Mouse (Mus musculus): ENCODE measurements at regions not wholly inside any gene's neighbourhood (a gene's known extent, or its start where the extent isn't known, plus 50 kb on each side); places are given as distances from the start of the nearest gene placed in this dataset.

DNA sequence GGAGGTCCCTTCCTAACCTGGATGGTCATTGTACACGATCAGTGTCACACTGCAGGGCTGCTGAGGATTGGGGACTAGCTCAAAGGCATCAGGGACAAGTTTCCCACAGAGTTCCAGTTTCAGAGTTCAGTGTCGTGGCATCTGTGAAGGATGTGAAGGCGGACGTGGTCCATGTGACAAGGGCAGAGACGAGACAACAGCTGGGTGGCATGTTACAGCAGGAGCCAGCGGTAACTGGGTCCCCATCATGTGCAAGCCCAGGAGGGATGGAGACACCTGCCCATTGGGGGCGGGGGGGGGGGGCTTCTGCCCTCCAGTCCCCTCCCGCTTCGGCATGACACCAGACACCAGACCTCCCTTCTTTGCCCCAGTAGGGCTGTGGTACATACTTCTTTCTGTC lies 241.6 kb downstream of the Opa1 start:
- H3K4me2 ChIP-seq (replicated peaks; ENCODE audit: low read depth, low read length): no peak overlapping the region
- ATAC-seq (ENCODE audit: insufficient number of reproducible peaks, insufficient read depth, low FRiP score, low read depth): no peak
- no peaks in the 10 kb centered on the region for H3K36me3 ChIP-seq (ENCODE audit: control insufficient read depth, insufficient read depth, low read length)
- H3K4me1 ChIP-seq (ENCODE audit: control insufficient read depth, insufficient read depth, low read length): peaks cover 29% of the 10 kb centered on the region
- no peak overlapping the region for H3K4me3 ChIP-seq (ENCODE audit: low read depth, low read length)
- H3K9ac ChIP-seq (replicated peaks; ENCODE audit: low read depth, low read length): no peak overlapping the region
- H3K27ac ChIP-seq (ENCODE audit: low read length): no peak overlapping the region
- no peaks in the 10 kb centered on the region for H3K9me3 ChIP-seq (ENCODE audit: control insufficient read depth, low read depth, low read length)
- H3K27me3 ChIP-seq (ENCODE audit: control insufficient read depth, insufficient read depth, low read length): no peaks in the 10 kb centered on the region
- WGBS: 83% methylated on average over 9 of the region's 9 CpGs

DNA sequence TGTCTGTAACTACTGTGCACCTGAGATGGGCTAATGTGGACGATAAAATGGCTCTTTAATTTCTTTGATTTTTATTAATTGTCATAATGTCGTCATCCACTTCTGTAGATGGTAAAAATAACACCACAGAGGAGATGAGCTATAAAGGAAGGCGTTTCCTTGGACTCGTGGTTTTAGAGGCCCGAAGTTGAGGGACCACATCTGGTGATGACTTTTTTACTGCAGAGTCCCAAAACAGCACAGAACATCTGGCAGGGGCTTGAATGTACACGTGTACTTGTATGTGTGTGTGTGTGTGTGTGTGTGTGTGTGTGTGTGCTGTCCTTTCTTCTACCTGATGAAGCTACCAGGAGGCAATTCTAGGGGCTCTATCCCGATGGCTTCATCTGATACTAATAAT lies 242.1 kb upstream of the Hes1 start:
- H3K9me3 ChIP-seq (ENCODE audit: control insufficient read depth, low read depth, low read length): no peaks in the 10 kb centered on the region
- ATAC-seq (ENCODE audit: insufficient number of reproducible peaks, insufficient read depth, low FRiP score, low read depth): no peak
- H3K27ac ChIP-seq (ENCODE audit: low read length): no peak overlapping the region
- WGBS: 63% methylated on average over 7 of the region's 7 CpGs
- H3K4me3 ChIP-seq (ENCODE audit: low read depth, low read length): no peak overlapping the region
- peaks cover 23% of the 10 kb centered on the region for H3K4me1 ChIP-seq (ENCODE audit: control insufficient read depth, insufficient read depth, low read length)
- no peak overlapping the region for H3K4me2 ChIP-seq (replicated peaks; ENCODE audit: low read depth, low read length)
- H3K27me3 ChIP-seq (ENCODE audit: control insufficient read depth, insufficient read depth, low read length): no peaks in the 10 kb centered on the region
- H3K9ac ChIP-seq (replicated peaks; ENCODE audit: low read depth, low read length): no peak overlapping the region
- H3K36me3 ChIP-seq (ENCODE audit: control insufficient read depth, insufficient read depth, low read length): no peaks in the 10 kb centered on the region

DNA sequence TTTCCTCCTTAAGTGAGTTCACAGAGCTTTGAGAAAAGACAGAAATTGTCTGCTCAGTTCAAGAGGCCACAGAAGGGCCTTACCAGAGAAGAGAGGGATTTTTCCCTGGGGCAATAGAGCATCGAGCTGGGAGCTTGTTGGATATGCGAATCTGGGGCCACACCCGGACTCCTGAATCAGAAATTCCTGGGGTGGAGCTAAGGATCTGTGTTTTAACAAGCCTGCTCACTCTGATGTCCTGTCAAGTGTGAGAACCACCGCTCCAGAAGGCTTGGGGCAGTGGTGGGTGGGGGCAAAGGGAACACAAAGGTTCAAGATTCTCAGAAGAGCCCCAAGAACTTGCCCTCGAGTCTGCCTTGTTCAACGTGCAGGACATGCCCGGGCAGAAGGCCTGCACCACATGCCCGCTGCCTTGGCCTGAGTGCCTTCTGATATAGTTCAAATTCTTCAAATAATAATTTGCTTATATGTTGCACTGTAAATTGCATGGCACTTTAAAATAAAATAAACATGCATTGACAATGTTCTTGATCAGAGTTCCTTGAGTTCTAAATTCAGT lies 241.3 kb upstream of the Hes1 start:
- ATAC-seq (ENCODE audit: insufficient number of reproducible peaks, insufficient read depth, low FRiP score, low read depth): no peak
- WGBS: 57% methylated on average over 8 of the region's 8 CpGs

DNA sequence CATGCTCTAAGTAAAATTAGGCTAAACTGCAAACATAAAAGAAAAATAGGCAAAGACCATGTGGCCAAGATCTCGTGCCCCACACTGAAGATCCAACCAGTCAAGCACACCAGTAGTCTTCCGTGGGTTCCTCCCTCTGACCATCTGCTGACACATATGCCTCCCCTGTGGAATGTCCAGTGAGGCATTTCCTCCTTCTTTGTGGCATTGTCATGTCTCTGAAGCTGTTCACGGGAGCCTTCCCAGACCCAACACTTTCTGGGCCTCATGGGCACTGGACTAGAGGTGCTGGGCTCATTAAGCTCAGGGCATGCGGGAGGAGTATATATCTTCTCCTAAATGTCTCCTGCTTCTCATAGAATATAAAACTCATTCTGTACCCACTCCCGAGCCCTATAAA lies 237.3 kb upstream of the Hes1 start:
- H3K9me3 ChIP-seq (ENCODE audit: control insufficient read depth, low read depth, low read length): peaks cover 5% of the 10 kb centered on the region; the same call in 1 of the 2 replicates
- H3K36me3 ChIP-seq (ENCODE audit: control insufficient read depth, insufficient read depth, low read length): no peaks in the 10 kb centered on the region
- H3K27me3 ChIP-seq (ENCODE audit: control insufficient read depth, insufficient read depth, low read length): no peaks in the 10 kb centered on the region
- no peak overlapping the region for H3K4me3 ChIP-seq (ENCODE audit: low read depth, low read length)
- H3K27ac ChIP-seq (ENCODE audit: low read length): no peak overlapping the region
- no peak for ATAC-seq (ENCODE audit: insufficient number of reproducible peaks, insufficient read depth, low FRiP score, low read depth)
- 84% methylated on average over 5 of the region's 5 CpGs for WGBS
- H3K4me1 ChIP-seq (ENCODE audit: control insufficient read depth, insufficient read depth, low read length): peaks cover 10% of the 10 kb centered on the region
- no peak overlapping the region for H3K4me2 ChIP-seq (replicated peaks; ENCODE audit: low read depth, low read length)
- no peak overlapping the region for H3K9ac ChIP-seq (replicated peaks; ENCODE audit: low read depth, low read length)

More for the DNA sequence above, 241.3 kb upstream of the Hes1 start:
- Histone ChIP-seq H3K27me3 (ENCODE audit: control insufficient read depth, insufficient read depth, low read length) (no peaks in the 10 kb centered on the region), H3K9me3 (ENCODE audit: control insufficient read depth, low read depth, low read length) (peaks cover 1% of the 10 kb centered on the region; the same call in 1 of the 2 replicates), H3K4me3 (ENCODE audit: low read depth, low read length) (no peak overlapping the region), H3K27ac (ENCODE audit: low read length) (no peak overlapping the region), H3K4me1 (ENCODE audit: control insufficient read depth, insufficient read depth, low read length) (peaks cover 19% of the 10 kb centered on the region), H3K36me3 (ENCODE audit: control insufficient read depth, insufficient read depth, low read length) (no peaks in the 10 kb centered on the region), H3K4me2 (replicated peaks; ENCODE audit: low read depth, low read length) (no peak overlapping the region), H3K9ac (replicated peaks; ENCODE audit: low read depth, low read length) (no peak overlapping the region)

DNA sequence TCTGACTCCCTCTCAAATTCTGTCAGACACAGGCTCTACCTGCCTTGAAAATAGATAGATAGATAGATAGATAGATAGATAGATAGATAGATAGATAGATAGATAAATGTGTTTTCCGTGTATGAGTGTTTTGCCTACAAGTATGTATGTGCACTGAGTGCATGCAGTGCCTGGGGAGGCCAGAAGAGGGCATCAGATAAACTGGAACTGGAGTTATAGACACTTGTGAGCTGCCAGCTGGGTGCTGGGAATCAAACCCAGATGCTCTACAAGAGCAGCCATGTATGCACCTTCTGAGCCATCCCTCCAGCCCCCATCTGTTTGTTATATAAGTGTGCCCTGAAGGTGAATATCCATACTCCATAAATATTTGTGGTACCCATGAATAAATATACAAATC lies 236.4 kb upstream of the Hes1 start:
- H3K27ac ChIP-seq (ENCODE audit: low read length): no peak overlapping the region
- no peak overlapping the region for H3K4me3 ChIP-seq (ENCODE audit: low read depth, low read length)
- H3K36me3 ChIP-seq (ENCODE audit: control insufficient read depth, insufficient read depth, low read length): no peaks in the 10 kb centered on the region
- peaks cover 5% of the 10 kb centered on the region; the same call in 1 of the 2 replicates for H3K9me3 ChIP-seq (ENCODE audit: control insufficient read depth, low read depth, low read length)
- H3K27me3 ChIP-seq (ENCODE audit: control insufficient read depth, insufficient read depth, low read length): no peaks in the 10 kb centered on the region
- no peak overlapping the region for H3K4me2 ChIP-seq (replicated peaks; ENCODE audit: low read depth, low read length)
- no peak overlapping the region for H3K9ac ChIP-seq (replicated peaks; ENCODE audit: low read depth, low read length)
- WGBS: 95% methylated on average over 1 of the region's 1 CpGs
- ATAC-seq (ENCODE audit: insufficient number of reproducible peaks, insufficient read depth, low FRiP score, low read depth): no peak
- H3K4me1 ChIP-seq (ENCODE audit: control insufficient read depth, insufficient read depth, low read length): peaks cover 3% of the 10 kb centered on the region; the same call in 1 of the 2 replicates

DNA sequence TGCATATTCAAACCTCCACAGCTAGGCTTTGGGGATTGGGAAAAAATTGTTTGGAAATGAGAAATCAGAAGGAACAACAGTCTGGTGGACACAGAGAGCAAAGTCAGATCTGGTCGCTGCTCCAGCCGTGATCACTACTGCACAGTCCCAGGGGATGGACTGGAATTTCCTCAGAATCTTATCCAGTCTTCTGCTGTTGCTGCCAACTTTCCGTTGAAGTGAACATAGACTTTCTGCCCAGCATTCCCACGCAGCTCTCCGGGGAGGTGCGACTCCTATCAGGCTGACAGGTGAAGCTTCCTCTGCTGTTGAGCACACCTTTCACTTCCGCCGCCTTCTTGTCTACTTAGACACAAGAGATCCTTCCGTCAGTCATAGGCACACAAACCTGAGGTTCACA lies 234.7 kb upstream of the Hes1 start:
- no peak overlapping the region for H3K9ac ChIP-seq (replicated peaks; ENCODE audit: low read depth, low read length)
- H3K27ac ChIP-seq (ENCODE audit: low read length): no peak overlapping the region
- ATAC-seq (ENCODE audit: insufficient number of reproducible peaks, insufficient read depth, low FRiP score, low read depth): no peak
- no peaks in the 10 kb centered on the region for H3K27me3 ChIP-seq (ENCODE audit: control insufficient read depth, insufficient read depth, low read length)
- no peak overlapping the region for H3K4me3 ChIP-seq (ENCODE audit: low read depth, low read length)
- H3K9me3 ChIP-seq (ENCODE audit: control insufficient read depth, low read depth, low read length): peaks cover 5% of the 10 kb centered on the region; the same call in 1 of the 2 replicates
- no peak overlapping the region for H3K4me2 ChIP-seq (replicated peaks; ENCODE audit: low read depth, low read length)
- 86% methylated on average over 9 of the region's 9 CpGs for WGBS
- no peaks in the 10 kb centered on the region for H3K4me1 ChIP-seq (ENCODE audit: control insufficient read depth, insufficient read depth, low read length)
- no peaks in the 10 kb centered on the region for H3K36me3 ChIP-seq (ENCODE audit: control insufficient read depth, insufficient read depth, low read length)

DNA sequence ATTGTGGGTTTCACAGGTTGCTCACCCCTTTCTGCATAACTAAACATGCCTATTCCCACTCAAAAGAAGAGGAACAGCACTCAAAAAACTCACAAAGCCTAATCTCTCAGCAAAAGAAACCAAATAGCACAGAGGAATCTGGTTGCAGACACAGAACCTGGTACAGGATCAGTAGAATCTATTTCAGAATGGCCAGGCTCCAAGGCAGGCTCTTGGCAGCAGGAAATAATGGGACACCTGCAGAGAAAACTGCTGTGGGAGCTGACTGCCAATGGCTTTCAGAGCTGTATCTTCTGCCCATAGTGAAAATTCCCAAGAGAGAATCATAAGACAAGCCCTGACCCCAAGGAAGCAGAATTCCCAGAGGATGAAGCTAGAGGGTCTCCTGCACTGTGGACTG lies 234.1 kb upstream of the Hes1 start:
- H3K4me1 ChIP-seq (ENCODE audit: control insufficient read depth, insufficient read depth, low read length): no peaks in the 10 kb centered on the region
- peaks cover 5% of the 10 kb centered on the region; the same call in 1 of the 2 replicates for H3K9me3 ChIP-seq (ENCODE audit: control insufficient read depth, low read depth, low read length)
- no peaks in the 10 kb centered on the region for H3K36me3 ChIP-seq (ENCODE audit: control insufficient read depth, insufficient read depth, low read length)
- ATAC-seq (ENCODE audit: insufficient number of reproducible peaks, insufficient read depth, low FRiP score, low read depth): no peak
- no peak overlapping the region for H3K9ac ChIP-seq (replicated peaks; ENCODE audit: low read depth, low read length)
- no peaks in the 10 kb centered on the region for H3K27me3 ChIP-seq (ENCODE audit: control insufficient read depth, insufficient read depth, low read length)
- H3K4me3 ChIP-seq (ENCODE audit: low read depth, low read length): no peak overlapping the region
- H3K27ac ChIP-seq (ENCODE audit: low read length): no peak overlapping the region
- no peak overlapping the region for H3K4me2 ChIP-seq (replicated peaks; ENCODE audit: low read depth, low read length)

DNA sequence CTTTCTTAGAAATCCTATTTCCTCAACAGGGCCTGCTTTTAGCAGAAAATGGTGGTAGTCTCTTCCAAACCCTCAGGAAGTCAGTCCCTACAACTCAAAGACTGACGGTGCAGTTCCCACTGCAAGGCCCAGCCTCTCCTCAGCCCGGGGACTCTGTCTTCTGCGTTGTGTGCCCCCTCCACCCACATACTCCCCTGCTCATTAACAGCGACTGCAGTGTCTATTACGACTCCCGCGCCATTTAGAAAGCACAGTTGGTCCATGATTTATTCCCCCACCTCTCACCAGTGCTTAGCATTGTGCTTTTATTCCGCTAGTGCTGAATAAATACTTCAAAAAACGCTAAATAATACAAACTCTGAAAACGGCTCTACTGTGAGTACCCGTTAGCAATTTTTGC lies 230.9 kb upstream of the Hes1 start:
- no peak overlapping the region for H3K4me2 ChIP-seq (replicated peaks; ENCODE audit: low read depth, low read length)
- H3K9ac ChIP-seq (replicated peaks; ENCODE audit: low read depth, low read length): no peak overlapping the region
- H3K36me3 ChIP-seq (ENCODE audit: control insufficient read depth, insufficient read depth, low read length): no peaks in the 10 kb centered on the region
- ATAC-seq (ENCODE audit: insufficient number of reproducible peaks, insufficient read depth, low FRiP score, low read depth): no peak
- H3K9me3 ChIP-seq (ENCODE audit: control insufficient read depth, low read depth, low read length): no peaks in the 10 kb centered on the region; the same call in 1 of the 2 replicates
- no peaks in the 10 kb centered on the region for H3K27me3 ChIP-seq (ENCODE audit: control insufficient read depth, insufficient read depth, low read length)
- no peak overlapping the region for H3K4me3 ChIP-seq (ENCODE audit: low read depth, low read length)
- H3K27ac ChIP-seq (ENCODE audit: low read length): no peak overlapping the region
- 59% methylated on average over 11 of the region's 11 CpGs for WGBS
- no peaks in the 10 kb centered on the region for H3K4me1 ChIP-seq (ENCODE audit: control insufficient read depth, insufficient read depth, low read length)

DNA sequence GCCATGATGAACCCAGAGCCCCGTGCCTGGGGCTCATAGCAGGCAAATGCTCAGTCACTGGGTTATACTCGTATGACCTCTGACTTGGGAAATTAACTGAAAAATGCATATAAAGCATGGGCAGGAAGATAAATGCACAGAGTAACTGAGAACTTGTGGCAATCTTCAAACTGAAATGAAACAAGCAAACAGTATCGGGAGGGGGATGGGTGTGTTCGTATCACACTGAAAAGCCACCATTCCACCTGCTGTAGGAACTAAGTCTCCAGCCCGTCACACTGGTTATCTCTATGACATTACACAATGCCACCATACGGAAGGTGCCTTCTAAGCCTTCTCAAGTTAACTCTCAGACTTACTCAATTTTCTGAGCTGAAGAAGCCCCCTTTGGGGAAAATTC lies 230.3 kb upstream of the Hes1 start:
- H3K9ac ChIP-seq (replicated peaks; ENCODE audit: low read depth, low read length): no peak overlapping the region
- H3K4me1 ChIP-seq (ENCODE audit: control insufficient read depth, insufficient read depth, low read length): no peaks in the 10 kb centered on the region
- H3K36me3 ChIP-seq (ENCODE audit: control insufficient read depth, insufficient read depth, low read length): no peaks in the 10 kb centered on the region
- H3K9me3 ChIP-seq (ENCODE audit: control insufficient read depth, low read depth, low read length): no peaks in the 10 kb centered on the region
- H3K27ac ChIP-seq (ENCODE audit: low read length): no peak overlapping the region
- no peaks in the 10 kb centered on the region for H3K27me3 ChIP-seq (ENCODE audit: control insufficient read depth, insufficient read depth, low read length)
- no peak for ATAC-seq (ENCODE audit: insufficient number of reproducible peaks, insufficient read depth, low FRiP score, low read depth)
- H3K4me2 ChIP-seq (replicated peaks; ENCODE audit: low read depth, low read length): no peak overlapping the region
- H3K4me3 ChIP-seq (ENCODE audit: low read depth, low read length): no peak overlapping the region
- WGBS: 63% methylated on average over 6 of the region's 6 CpGs

Data from stomach, embryonic 14.5 days (tissue).